Mouse (Mus musculus): ENCODE measurements around the gene Vmn1r193. TPM values are rescaled to one million over a fixed set of nuclear protein-coding genes. Genes with fewer than 3 reads are reported as not detected.

Gene Vmn1r193
- polyA plus RNA-seq, 1 experiment from 2014 or later: not detected

- ATAC-seq (replicated peaks; ENCODE audit: extremely low read depth, insufficient read depth, low FRiP score): no peak
- WGBS: 86% methylated on average over 15 of the region's 15 CpGs
- Histone ChIP-seq H3K27me3 (ENCODE audit: control insufficient read depth, insufficient read depth, low read length) (no peaks in the 10 kb centered on the region), H3K4me1 (ENCODE audit: control insufficient read depth, insufficient read depth, low read length) (no peaks in the 10 kb centered on the region), H3K36me3 (ENCODE audit: control insufficient read depth, insufficient read depth) (no peaks in the 10 kb centered on the region), H3K4me2 (ENCODE audit: low read depth, low read length) (no peak overlapping the region), H3K9ac (ENCODE audit: low read length) (no peak overlapping the region), H3K4me3 (ENCODE audit: low read length) (no peak overlapping the region), H3K27ac (ENCODE audit: low read length) (no peak overlapping the region), H3K9me3 (replicated peaks; ENCODE audit: control insufficient read depth, low read length) (peaks cover 11% of the 10 kb centered on the region; the same call in 1 of the 2 replicates)
Observed at GRCm38 (mm10) chr13:22168416-22168815, 54.5 kb downstream of the Vmn1r193 start.

Small RNA genes within 50 kb of the gene (microRNA-seq; reads per million reads assigned to microRNA genes)
- gene Gm23282 (not detected), gene Gm25084 (not detected)

Other genes starting within 250 kb of the Vmn1r193 start
- not detected in 2 replicates for gene Pom121l2, start 242.0 kb downstream of the Vmn1r193 start, polyA plus RNA-seq (2015; fragmentation: Nextera tagmentation; extraction: Ambion mirVana)
- 62.9 and 135 TPM in 2 replicates for gene Prss16, start 213.4 kb downstream of the Vmn1r193 start, polyA plus RNA-seq (2015; fragmentation: Nextera tagmentation; extraction: Ambion mirVana)
- 5.3 and 7.9 TPM in 2 replicates for gene Hist1h2ah, start 187.6 kb downstream of the Vmn1r193 start, polyA plus RNA-seq (2015; fragmentation: Nextera tagmentation; extraction: Ambion mirVana)
- 1.6 and 3.1 TPM in 2 replicates for gene Hist1h2bk, start 187.3 kb downstream of the Vmn1r193 start, polyA plus RNA-seq (2015; fragmentation: Nextera tagmentation; extraction: Ambion mirVana)
- gene Hist1h4i, start 181.8 kb downstream of the Vmn1r193 start, polyA plus RNA-seq (2015; fragmentation: Nextera tagmentation; extraction: Ambion mirVana): 9.0 and 10.6 TPM in 2 replicates
- 13.3 and 22.0 TPM in 2 replicates for gene Hist1h2ag, start 180.2 kb downstream of the Vmn1r193 start, polyA plus RNA-seq (2015; fragmentation: Nextera tagmentation; extraction: Ambion mirVana)
- gene Hist1h2bj, start 179.9 kb downstream of the Vmn1r193 start, polyA plus RNA-seq (2015; fragmentation: Nextera tagmentation; extraction: Ambion mirVana): 5.5 and 9.9 TPM in 2 replicates
- not detected in 2 replicates for gene Vmn1r188, start 138.7 kb downstream of the Vmn1r193 start, polyA plus RNA-seq (2015; fragmentation: Nextera tagmentation; extraction: Ambion mirVana)
- gene Vmn1r189, start 117.3 kb downstream of the Vmn1r193 start, polyA plus RNA-seq (2015; fragmentation: Nextera tagmentation; extraction: Ambion mirVana): not detected in 2 replicates
- gene Vmn1r191, start 39.2 kb downstream of the Vmn1r193 start, polyA plus RNA-seq (2015; fragmentation: Nextera tagmentation; extraction: Ambion mirVana): not detected in 2 replicates
- not detected in 2 replicates for gene Vmn1r192, start 32.0 kb downstream of the Vmn1r193 start, polyA plus RNA-seq (2015; fragmentation: Nextera tagmentation; extraction: Ambion mirVana)
- not detected in 2 replicates for gene Vmn1r194, start 21.1 kb upstream of the Vmn1r193 start, polyA plus RNA-seq (2015; fragmentation: Nextera tagmentation; extraction: Ambion mirVana)
- gene Vmn1r195, start 47.4 kb upstream of the Vmn1r193 start, polyA plus RNA-seq (2015; fragmentation: Nextera tagmentation; extraction: Ambion mirVana): not detected in 2 replicates
- gene Vmn1r196, start 66.8 kb upstream of the Vmn1r193 start, polyA plus RNA-seq (2015; fragmentation: Nextera tagmentation; extraction: Ambion mirVana): not detected in 2 replicates
- gene Vmn1r197, start 101.4 kb upstream of the Vmn1r193 start, polyA plus RNA-seq (2015; fragmentation: Nextera tagmentation; extraction: Ambion mirVana): not detected in 2 replicates
- not detected in 2 replicates for gene Vmn1r198, start 127.2 kb upstream of the Vmn1r193 start, polyA plus RNA-seq (2015; fragmentation: Nextera tagmentation; extraction: Ambion mirVana)
- gene Vmn1r199, start 156.7 kb upstream of the Vmn1r193 start, polyA plus RNA-seq (2015; fragmentation: Nextera tagmentation; extraction: Ambion mirVana): not detected in 2 replicates
- gene Vmn1r200, start 167.2 kb upstream of the Vmn1r193 start, polyA plus RNA-seq (2015; fragmentation: Nextera tagmentation; extraction: Ambion mirVana): not detected in 2 replicates
- gene Vmn1r201, start 248.8 kb upstream of the Vmn1r193 start, polyA plus RNA-seq (2015; fragmentation: Nextera tagmentation; extraction: Ambion mirVana): not detected in 2 replicates